ENCODE assay signal across 18 mouse cellular contexts in the genomic region with DNA sequence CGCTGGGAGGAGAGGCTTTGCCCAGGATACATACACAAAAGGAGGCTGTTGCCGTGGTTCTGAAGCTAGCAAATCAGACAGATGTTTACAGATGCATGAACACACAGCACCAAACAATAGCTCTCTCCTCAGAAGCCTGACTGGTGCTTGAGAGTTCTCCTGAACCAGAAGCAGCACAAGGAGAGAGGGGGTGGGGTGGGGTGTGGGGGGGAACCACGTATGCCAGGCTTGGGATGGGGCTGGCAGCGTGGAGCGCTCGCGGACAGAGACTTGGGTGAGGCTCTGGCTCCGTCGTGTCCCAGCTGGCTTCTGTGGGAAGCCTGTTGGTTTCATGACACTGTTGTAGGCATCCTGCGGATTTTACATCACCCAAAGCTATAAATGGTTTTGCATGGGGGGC. TPM values are rescaled to one million over a fixed set of nuclear protein-coding genes. Genes with fewer than 3 reads are reported as not detected.
DNase-seq lines count a peak whose midpoint lies in the region; ATAC-seq lines count a peak whose summit lies in the region.
"Had no signal": no experiment of that assay in that cellular context is flagged by ENCODE, and none has a peak within 500 bp of the region (broad histone marks: within the 10 kb centered on the region; RNA-seq: fewer than 3 reads in every experiment).

No protein-coding gene starts in this region.

- intact Hi-C loops in gastrocnemius, postnatal 14 days (cut with DNase I; ENCODE audit: low total_unique reads): no loop called here

- H3K9ac ChIP-seq in intestine, embryonic 14.5 days (ENCODE audit: low read length): no peak overlapping the region
- H3K9ac ChIP-seq in intestine, embryonic 16.5 days (ENCODE audit: low read depth, low read length): no peak overlapping the region
- no peak overlapping the region for H3K9ac ChIP-seq in forebrain, embryonic 13.5 days
- no peak overlapping the region for H3K9ac ChIP-seq in limb, embryonic 12.5 days (replicated peaks)
- H3K9ac ChIP-seq: embryonic facial prominence, embryonic 12.5 days; hindbrain, embryonic 14.5 days; limb, embryonic 15.5 days; midbrain, embryonic 13.5 days; stomach, embryonic 15.5 days had no signal

- DNase-seq in intestine, embryonic 14.5 days (ENCODE audit: low spot score): peak; percentile 27
- DNase-seq in thymus, adult 18-20 months: no peak
- DNase-seq in cerebellum, adult 9-10 months: no peak
- DNase-seq in gastrocnemius, postnatal 14 days: no peak
- DNase-seq: cerebellum, adult 8-10 months; heart, postnatal 10 days; kidney, adult 11 months; lung, postnatal 10 days; thymus, adult 2 months had no signal

- no peaks in the 10 kb centered on the region for H3K9me3 ChIP-seq in intestine, embryonic 14.5 days (ENCODE audit: control insufficient read depth, low read length)
- H3K9me3 ChIP-seq in intestine, embryonic 16.5 days (ENCODE audit: control insufficient read depth, low read length): no peaks in the 10 kb centered on the region
- no peaks in the 10 kb centered on the region for H3K9me3 ChIP-seq in forebrain, embryonic 13.5 days (replicated peaks)
- no peaks in the 10 kb centered on the region for H3K9me3 ChIP-seq in limb, embryonic 12.5 days
- H3K9me3 ChIP-seq: embryonic facial prominence, embryonic 12.5 days; heart, embryonic 10.5 days; limb, embryonic 15.5 days; midbrain, embryonic 13.5 days; stomach, embryonic 15.5 days had no signal

- no peak overlapping the region for H3K4me3 ChIP-seq in intestine, embryonic 14.5 days (ENCODE audit: low read depth, low read length)
- H3K4me3 ChIP-seq in intestine, embryonic 16.5 days (ENCODE audit: low read length): no peak overlapping the region
- no peak overlapping the region for H3K4me3 ChIP-seq in forebrain, embryonic 13.5 days
- no peak overlapping the region for H3K4me3 ChIP-seq in limb, embryonic 12.5 days (replicated peaks)
- H3K4me3 ChIP-seq: embryonic facial prominence, embryonic 12.5 days; heart, embryonic 10.5 days; limb, embryonic 15.5 days; midbrain, embryonic 13.5 days; stomach, embryonic 15.5 days had no signal

- ATAC-seq in intestine, embryonic 14.5 days (replicated peaks; ENCODE audit: low FRiP score, low TSS enrichment, low read depth): no peak
- ATAC-seq in intestine, embryonic 16.5 days: no peak
- peak; percentile 66 for ATAC-seq in forebrain, embryonic 13.5 days
- no peak for ATAC-seq in limb, embryonic 12.5 days (ENCODE audit: insufficient number of reproducible peaks, insufficient read depth, low FRiP score, low TSS enrichment, low read depth)
- ATAC-seq: midbrain, embryonic 13.5 days had no signal

- H3K27ac ChIP-seq in intestine, embryonic 14.5 days (ENCODE audit: low read depth): no peak overlapping the region
- no peak overlapping the region for H3K27ac ChIP-seq in intestine, embryonic 16.5 days (ENCODE audit: low read length)
- peak overlapping the region; percentile 54 for H3K27ac ChIP-seq in forebrain, embryonic 13.5 days
- H3K27ac ChIP-seq in limb, embryonic 12.5 days: 0 out of 2 replicates have a peak overlapping the region, but pooled peaks have one; percentile 62
- H3K27ac ChIP-seq: embryonic facial prominence, embryonic 12.5 days; heart, embryonic 10.5 days; hindbrain, embryonic 14.5 days; limb, embryonic 15.5 days; midbrain, embryonic 13.5 days; stomach, embryonic 15.5 days had no signal

- no peaks in the 10 kb centered on the region for H3K4me1 ChIP-seq in intestine, embryonic 14.5 days (replicated peaks; ENCODE audit: control insufficient read depth, insufficient read depth, low read length)
- H3K4me1 ChIP-seq in intestine, embryonic 16.5 days (ENCODE audit: control insufficient read depth, insufficient read depth, low read length): peaks cover 12% of the 10 kb centered on the region; the same call in 1 of the 2 replicates
- H3K4me1 ChIP-seq in forebrain, embryonic 13.5 days: peaks cover 26% of the 10 kb centered on the region
- peaks cover 26% of the 10 kb centered on the region for H3K4me1 ChIP-seq in limb, embryonic 12.5 days (replicated peaks)
- H3K4me1 ChIP-seq: embryonic facial prominence, embryonic 12.5 days had no signal

- no peaks in the 10 kb centered on the region for H3K27me3 ChIP-seq in intestine, embryonic 14.5 days (replicated peaks; ENCODE audit: control insufficient read depth, insufficient read depth, low read length)
- no peaks in the 10 kb centered on the region for H3K27me3 ChIP-seq in intestine, embryonic 16.5 days (replicated peaks; ENCODE audit: control insufficient read depth, insufficient read depth, low read length)
- no peaks in the 10 kb centered on the region for H3K27me3 ChIP-seq in forebrain, embryonic 13.5 days
- no peaks in the 10 kb centered on the region for H3K27me3 ChIP-seq in limb, embryonic 12.5 days
- H3K27me3 ChIP-seq: embryonic facial prominence, embryonic 12.5 days; limb, embryonic 15.5 days; midbrain, embryonic 13.5 days; stomach, embryonic 15.5 days had no signal

- H3K4me2 ChIP-seq in intestine, embryonic 14.5 days (ENCODE audit: low read length): no peak overlapping the region
- H3K4me2 ChIP-seq in intestine, embryonic 16.5 days (ENCODE audit: low read depth, low read length): no peak overlapping the region
- no peak overlapping the region; the same call in 1 of the 2 replicates for H3K4me2 ChIP-seq in forebrain, embryonic 13.5 days
- H3K4me2 ChIP-seq in limb, embryonic 12.5 days: 0 out of 2 replicates have a peak overlapping the region, but pooled peaks have one; percentile 13
- H3K4me2 ChIP-seq: embryonic facial prominence, embryonic 12.5 days; hindbrain, embryonic 14.5 days; limb, embryonic 15.5 days; midbrain, embryonic 13.5 days; stomach, embryonic 15.5 days had no signal

- 66% methylated on average over 10 of the region's 10 CpGs for WGBS in intestine, embryonic 14.5 days
- 64% methylated on average over 10 of the region's 10 CpGs for WGBS in intestine, embryonic 16.5 days
- WGBS in forebrain, embryonic 13.5 days: 39% methylated on average over 10 of the region's 10 CpGs
- WGBS in limb, embryonic 12.5 days: 58% methylated on average over 10 of the region's 10 CpGs

- no peaks in the 10 kb centered on the region for H3K36me3 ChIP-seq in intestine, embryonic 14.5 days (ENCODE audit: control insufficient read depth, insufficient read depth, low read length)
- no peaks in the 10 kb centered on the region for H3K36me3 ChIP-seq in intestine, embryonic 16.5 days (ENCODE audit: control insufficient read depth, insufficient read depth, low read length)
- no peaks in the 10 kb centered on the region for H3K36me3 ChIP-seq in forebrain, embryonic 13.5 days (ENCODE audit: poor library complexity, severe bottlenecking)
- no peaks in the 10 kb centered on the region for H3K36me3 ChIP-seq in limb, embryonic 12.5 days
- H3K36me3 ChIP-seq: embryonic facial prominence, embryonic 12.5 days; heart, embryonic 10.5 days; limb, embryonic 15.5 days; midbrain, embryonic 13.5 days; stomach, embryonic 15.5 days had no signal

RNA-seq across cellular contexts. Expression of a gene that starts 55.1 kb away (rescaled TPM):
- polyA plus RNA-seq in intestine, embryonic 14.5 days (2014; fragmentation: Nextera tagmentation; extraction: Ambion mirVana): 69.1 and 70.4 TPM in 2 replicates
- 48.2 and 49.1 TPM in 2 replicates for polyA plus RNA-seq in intestine, embryonic 16.5 days (2015; fragmentation: Nextera tagmentation; extraction: Ambion mirVana)
- polyA plus RNA-seq in forebrain, embryonic 13.5 days (2015; fragmentation: Nextera tagmentation; extraction: Ambion mirVana): 74.2 and 84.3 TPM in 2 replicates
- polyA plus RNA-seq in limb, embryonic 12.5 days (2016; fragmentation: Nextera tagmentation; extraction: Ambion mirVana): 103 and 108 TPM in 2 replicates
- total RNA-seq in gastrocnemius, postnatal 14 days (2021): 10 to 100 TPM; 50.0 to 54.9 TPM

Comparison
In these comparisons a context has a peak if more than half of its experiments do, and no peak if none do; other contexts are left out.
1. H3K27ac ChIP-seq: peak in forebrain, embryonic 13.5 days (single experiment) and limb, embryonic 12.5 days (single experiment); none in intestine, embryonic 14.5 days (single experiment) and intestine, embryonic 16.5 days (single experiment).